Mouse (Mus musculus) heart, adult 2 months (tissue): Measurements from ENCODE around the gene Mto1. TPM values are rescaled to one million over a fixed set of nuclear protein-coding genes. Genes with fewer than 3 reads are reported as not detected.

Source experiments
- DNase-seq, 2 experiments: peaks; one replicate each; pipeline ENCODE4 v3.0.0; 2021
- H3K27ac ChIP-seq: fragments of 200-600 bp; 2 replicates; pipeline ENCODE4 v1.8.1; 2022
- H3K27me3 ChIP-seq: fragments of 200-500 bp; 2 replicates; pipeline ENCODE4 v1.6.1; 2012; ENCODE audit warnings: mild to moderate bottlenecking, low read length, inconsistent platforms, mixed read lengths; ENCODE audit not compliant: control insufficient read depth, insufficient read depth
- H3K36me3 ChIP-seq: fragments of 200-500 bp; 2 replicates; pipeline ENCODE4 v1.6.1; 2012; ENCODE audit warnings: low read length, inconsistent platforms; ENCODE audit not compliant: control insufficient read depth, insufficient read depth
- H3K4me1 ChIP-seq: fragments of 200-500 bp; 2 replicates; pipeline ENCODE4 v1.6.1; 2011; ENCODE audit warnings: low read length; ENCODE audit not compliant: control insufficient read depth, insufficient read depth
- H3K4me3 ChIP-seq: fragments of 200-600 bp; 2 replicates; pipeline ENCODE4 v1.8.1; 2022
- H3K79me2 ChIP-seq: fragments of 200-500 bp; replicated peaks from 2 replicates; pipeline ENCODE4 v1.6.1; 2012; ENCODE audit warnings: mild to moderate bottlenecking, inconsistent platforms, low read length, moderate library complexity, mixed read lengths; ENCODE audit not compliant: control insufficient read depth, insufficient read depth
- H3K9ac ChIP-seq: fragments of 200-500 bp; 2 replicates; pipeline ENCODE4 v1.6.1; 2012; ENCODE audit warnings: low read depth, mild to moderate bottlenecking, control low read depth, inconsistent platforms, low read length, mixed read lengths
- CTCF ChIP-seq: fragments of 200-600 bp; IDR thresholded peaks from 2 replicates; pipeline ENCODE4 v1.8.1; 2022; ENCODE audit warnings: antibody characterized with exemption, mild to moderate bottlenecking, moderate library complexity
- EP300 ChIP-seq: fragments of 200-500 bp; IDR thresholded peaks from 2 replicates; pipeline ENCODE4 v1.6.1; 2011; ENCODE audit warnings: low read depth, low read length, control low read depth; ENCODE audit not compliant: insufficient read depth
- POLR2A ChIP-seq: fragments of 200-500 bp; IDR thresholded peaks from 2 replicates; pipeline ENCODE4 v1.6.1; 2011; ENCODE audit warnings: mild to moderate bottlenecking, low read depth, low read length, control low read depth; ENCODE audit not compliant: insufficient read depth
- WGBS: fragments of 180-500 bp; shearing (Covaris S2); methylation state at CpG from one replicate; pipeline ENCODE4 v1.1.7; 2018; 5-methylcytosine and 5-hydroxymethylcytosine counted together
- intact Hi-C: fragments of 180-260 bp; cut with DNase I; formaldehyde crosslinking; loops from one replicate; pipeline ENCODE4 v1.15.1; 2025
- polyA plus RNA-seq: library from polyadenylated mRNA; depleted of rRNA; stranded (reverse); fragments of >200 nt; gene quantifications from 2 replicates; pipeline ENCODE4 v1.2.3, GENCODE M21; 2012
- total RNA-seq, 2 experiments: library from RNA; stranded (reverse); gene quantifications; 2 replicates each; pipeline ENCODE4 v1.2.3; 2021

Gene Mto1
- total and polyA plus RNA-seq, 3 experiments = 15.8 to 27.6 (median 22.5) TPM

DNA sequence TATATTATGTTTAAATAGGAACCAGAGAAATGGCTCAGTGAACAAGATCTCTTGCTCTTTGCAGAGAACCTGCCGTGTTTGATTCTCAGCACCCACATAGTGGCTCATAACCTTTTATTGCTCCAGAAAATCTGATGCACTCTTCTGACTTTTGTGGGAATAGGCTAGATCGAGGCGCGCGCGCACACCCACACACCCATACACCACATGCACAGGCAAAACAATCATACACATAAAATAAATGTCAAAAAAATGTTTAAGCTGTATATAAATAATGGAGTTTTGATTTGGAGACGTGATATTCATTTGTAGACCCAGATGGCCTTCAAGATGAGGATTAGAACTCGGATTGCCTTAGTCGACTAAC is 419 bp upstream of the Mto1 start:
- Histone ChIP-seq H3K36me3 (peaks cover 3% of the 10 kb centered on the region), H3K27ac (peak overlapping the region; percentile 92), H3K27me3 (no peaks in the 10 kb centered on the region), H3K4me1 (peaks cover 3% of the 10 kb centered on the region), H3K79me2 (no peaks in the 10 kb centered on the region), H3K4me3 (peak overlapping the region; percentile 96), H3K9ac (peak overlapping the region; percentile 44; the same call in 1 of the 2 replicates)
- DNase-seq = no peak
- intact Hi-C loops = loop anchor here (5.0 kb wide), 1 partner anchor 35 kb away; no protein-coding TSS in a partner anchor
- 34% methylated on average over 9 of the region's 9 CpGs for WGBS
- TF ChIP-seq POLR2A = no peak

GRCm38 (mm10) chr9:78450404-78450803 is 2.4 kb downstream of the Mto1 start:
- intact Hi-C loops = no loop called here
- no peak overlapping the region for H3K4me3 ChIP-seq
- no peaks in the 10 kb centered on the region for H3K79me2 ChIP-seq
- H3K27ac ChIP-seq = no peak overlapping the region
- 79% methylated on average over 5 of the region's 5 CpGs for WGBS
- no peak for TF ChIP-seq CTCF
- TF ChIP-seq EP300 = no peak
- TF ChIP-seq POLR2A = no peak
- peaks cover 3% of the 10 kb centered on the region for H3K4me1 ChIP-seq
- H3K9ac ChIP-seq = no peak overlapping the region
- no peak for DNase-seq
- peaks cover 3% of the 10 kb centered on the region for H3K36me3 ChIP-seq
- H3K27me3 ChIP-seq = no peaks in the 10 kb centered on the region

DNA sequence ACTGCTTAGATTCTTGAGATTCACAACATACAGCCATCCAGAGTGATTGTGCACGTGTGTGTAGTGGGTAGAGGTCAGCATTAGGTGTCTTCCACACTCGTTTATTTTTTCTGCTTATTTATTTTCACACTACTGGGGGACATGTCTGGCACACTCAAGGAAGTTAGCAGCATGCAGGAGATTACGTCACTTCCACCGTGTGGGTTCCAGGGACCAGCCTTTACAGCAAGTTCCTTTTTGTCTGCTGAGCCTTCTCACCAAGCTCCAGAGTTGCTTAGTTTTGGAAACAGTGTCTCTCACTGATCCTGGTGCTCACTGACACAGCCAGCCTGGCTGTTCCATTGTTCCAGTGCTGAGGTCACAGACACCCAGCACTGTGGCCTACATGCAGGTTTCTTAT is 3.4 kb downstream of the Mto1 start:
- intact Hi-C loops = no loop called here
- Histone ChIP-seq H3K9ac (no peak overlapping the region), H3K4me1 (peaks cover 3% of the 10 kb centered on the region), H3K27ac (no peak overlapping the region), H3K79me2 (no peaks in the 10 kb centered on the region), H3K27me3 (no peaks in the 10 kb centered on the region), H3K4me3 (no peak overlapping the region), H3K36me3 (peaks cover 3% of the 10 kb centered on the region)
- TF ChIP-seq EP300 (no peak), POLR2A (no peak), CTCF (no peak)
- WGBS = 44% methylated on average over 4 of the region's 4 CpGs
- DNase-seq = peak in 1 of 2 experiments; percentile 45

- H3K36me3 ChIP-seq = no peaks in the 10 kb centered on the region
- 89% methylated on average over 8 of the region's 8 CpGs for WGBS
- intact Hi-C loops = no loop called here
These were observed 9.0 kb downstream of the Mto1 start for GRCm38 (mm10) chr9:78457026-78457425.

GRCm38 (mm10) chr9:78463337-78463736 is 15.3 kb downstream of the Mto1 start:
- Histone ChIP-seq H3K79me2 (no peaks in the 10 kb centered on the region), H3K36me3 (no peaks in the 10 kb centered on the region), H3K9ac (no peak overlapping the region), H3K27me3 (no peaks in the 10 kb centered on the region), H3K27ac (no peak overlapping the region), H3K4me1 (no peaks in the 10 kb centered on the region), H3K4me3 (no peak overlapping the region)
- TF ChIP-seq EP300 (no peak), CTCF (no peak), POLR2A (no peak)
- DNase-seq = no peak
- intact Hi-C loops = no loop called here
- WGBS = 82% methylated on average over 4 of the region's 4 CpGs

More at GRCm38 (mm10) chr9:78457026-78457425, 9.0 kb downstream of the Mto1 start:
- no peak overlapping the region for H3K9ac ChIP-seq
- no peaks in the 10 kb centered on the region for H3K27me3 ChIP-seq
- no peak overlapping the region for H3K4me3 ChIP-seq
- TF ChIP-seq POLR2A (no peak), CTCF (no peak), EP300 (no peak)
- no peak for DNase-seq
- H3K4me1 ChIP-seq = no peaks in the 10 kb centered on the region
- no peaks in the 10 kb centered on the region for H3K79me2 ChIP-seq
- no peak overlapping the region for H3K27ac ChIP-seq

GRCm38 (mm10) chr9:78465725-78466124 is 17.7 kb downstream of the Mto1 start:
- Histone ChIP-seq H3K79me2 (no peaks in the 10 kb centered on the region), H3K36me3 (no peaks in the 10 kb centered on the region), H3K27ac (no peak overlapping the region), H3K4me1 (no peaks in the 10 kb centered on the region), H3K4me3 (no peak overlapping the region), H3K9ac (no peak overlapping the region), H3K27me3 (no peaks in the 10 kb centered on the region)
- 91% methylated on average over 3 of the region's 3 CpGs for WGBS
- TF ChIP-seq CTCF (no peak), EP300 (no peak), POLR2A (no peak)
- no peak for DNase-seq
- intact Hi-C loops = no loop called here
